Mouse (Mus musculus): ENCODE results near the gene Gli2.
A peak's percentile ranks its signal among the peaks of the same experiment; 100 is the strongest.

The Gli2 gene

GRCm38 (mm10) chr1:119053402-119053841 is at the start of gene Gli2:
Gene Gli2 (minus strand): TSS chr1:119053619.
- no peak for DNase-seq (ENCODE audit: extremely low read depth, low read depth, low spot score)

- DNase-seq (ENCODE audit: extremely low read depth, low read depth, low spot score) = peak; percentile 40
These were observed 44.6 kb upstream of the Gli2 start for GRCm38 (mm10) chr1:119097921-119098521.

- no peak for DNase-seq (ENCODE audit: extremely low read depth, low read depth, low spot score)
These were observed 40.3 kb upstream of the Gli2 start for GRCm38 (mm10) chr1:119093739-119094138.

- DNase-seq (ENCODE audit: extremely low read depth, low read depth, low spot score) = no peak
These were observed 36.6 kb upstream of the Gli2 start for GRCm38 (mm10) chr1:119089887-119090620.

GRCm38 (mm10) chr1:119087539-119087938 is 34.1 kb upstream of the Gli2 start:
- DNase-seq (ENCODE audit: extremely low read depth, low read depth, low spot score) = no peak

GRCm38 (mm10) chr1:119085771-119086170 is 32.4 kb upstream of the Gli2 start:
- no peak for DNase-seq (ENCODE audit: extremely low read depth, low read depth, low spot score)

- no peak for DNase-seq (ENCODE audit: extremely low read depth, low read depth, low spot score)
These were observed 30.1 kb upstream of the Gli2 start for GRCm38 (mm10) chr1:119083468-119083921.

GRCm38 (mm10) chr1:119082231-119082991 is 29.0 kb upstream of the Gli2 start:
- no peak for DNase-seq (ENCODE audit: extremely low read depth, low read depth, low spot score)

- no peak for DNase-seq (ENCODE audit: extremely low read depth, low read depth, low spot score)
These were observed 24.5 kb upstream of the Gli2 start for GRCm38 (mm10) chr1:119077933-119078332.

GRCm38 (mm10) chr1:119076333-119076732 is 22.9 kb upstream of the Gli2 start:
- no peak for DNase-seq (ENCODE audit: extremely low read depth, low read depth, low spot score)

GRCm38 (mm10) chr1:119075916-119076315 is 22.5 kb upstream of the Gli2 start:
- no peak for DNase-seq (ENCODE audit: extremely low read depth, low read depth, low spot score)

- DNase-seq (ENCODE audit: extremely low read depth, low read depth, low spot score) = no peak
These were observed 22.1 kb upstream of the Gli2 start for GRCm38 (mm10) chr1:119075500-119075899.

- DNase-seq (ENCODE audit: extremely low read depth, low read depth, low spot score) = no peak
These were observed 21.5 kb upstream of the Gli2 start for GRCm38 (mm10) chr1:119074910-119075309.

GRCm38 (mm10) chr1:119073876-119074275 is 20.5 kb upstream of the Gli2 start:
- DNase-seq (ENCODE audit: extremely low read depth, low read depth, low spot score) = no peak

GRCm38 (mm10) chr1:119064892-119065671 is 11.7 kb upstream of the Gli2 start:
- DNase-seq (ENCODE audit: extremely low read depth, low read depth, low spot score) = no peak

GRCm38 (mm10) chr1:119056491-119056890 is 3.1 kb upstream of the Gli2 start:
- no peak for DNase-seq (ENCODE audit: extremely low read depth, low read depth, low spot score)

- no peak for DNase-seq (ENCODE audit: extremely low read depth, low read depth, low spot score)
These were observed 2.4 kb upstream of the Gli2 start for GRCm38 (mm10) chr1:119055801-119056200.

GRCm38 (mm10) chr1:119054468-119054867 is 1.0 kb upstream of the Gli2 start:
- DNase-seq (ENCODE audit: extremely low read depth, low read depth, low spot score) = no peak

- no peak for DNase-seq (ENCODE audit: extremely low read depth, low read depth, low spot score)
These were observed 494 bp upstream of the Gli2 start for GRCm38 (mm10) chr1:119053872-119054354.

GRCm38 (mm10) chr1:119052631-119053177 is 715 bp downstream of the Gli2 start:
- DNase-seq (ENCODE audit: extremely low read depth, low read depth, low spot score) = no peak
